Mouse (Mus musculus) layer of hippocampus, adult 18-20 months (tissue): ENCODE data around the gene Cnot6l. TPM values are rescaled to one million over a fixed set of nuclear protein-coding genes. Genes with fewer than 3 reads are reported as not detected.

ENCODE experiments used
- DNase-seq, 2 experiments: peaks; one replicate each; pipeline ENCODE4 v3.0.0; 2022; ENCODE audit warnings: low spot score in 2 of 2
- total RNA-seq, 2 experiments: library from RNA; stranded (reverse); gene quantifications; 2 replicates each; pipeline ENCODE4 v1.2.3; 2021

Cnot6l gene
- total RNA-seq, 2 experiments from 2014 or later, result 70.1 to 80.2 TPM

- DNase-seq, result peak; percentile 47 to 72
These were observed 2.2 kb downstream of the Cnot6l start for GRCm38 (mm10) chr5:96161578-96162398.

- no peak for DNase-seq
These were observed 2.8 kb downstream of the Cnot6l start for GRCm38 (mm10) chr5:96161263-96161577.

- peak; percentile 13 to 27 for DNase-seq
These were observed 3.3 kb downstream of the Cnot6l start for GRCm38 (mm10) chr5:96160467-96161262.

- DNase-seq, result no peak
These were observed 21.6 kb downstream of the Cnot6l start for GRCm38 (mm10) chr5:96142351-96142750.

GRCm38 (mm10) chr5:96130683-96131082 is 33.3 kb downstream of the Cnot6l start:
- no peak for DNase-seq

GRCm38 (mm10) chr5:96126856-96127255 is 37.1 kb downstream of the Cnot6l start:
- DNase-seq, result no peak

GRCm38 (mm10) chr5:96114943-96115342 is 49.0 kb downstream of the Cnot6l start:
- DNase-seq, result no peak

GRCm38 (mm10) chr5:96104644-96105043 is 59.3 kb downstream of the Cnot6l start:
- DNase-seq, result no peak

GRCm38 (mm10) chr5:96091468-96091867 is 72.5 kb downstream of the Cnot6l start:
- DNase-seq, result no peak

GRCm38 (mm10) chr5:96085324-96085723 is 78.6 kb downstream of the Cnot6l start:
- DNase-seq, result no peak

GRCm38 (mm10) chr5:96079026-96079425 is 84.9 kb downstream of the Cnot6l start:
- DNase-seq, result no peak

GRCm38 (mm10) chr5:96065591-96065990 is 98.4 kb downstream of the Cnot6l start:
- no peak for DNase-seq

GRCm38 (mm10) chr5:96042492-96042891 is 121.5 kb downstream of the Cnot6l start:
- no peak for DNase-seq

GRCm38 (mm10) chr5:96041507-96042104 is 122.4 kb downstream of the Cnot6l start:
- DNase-seq, result no peak

GRCm38 (mm10) chr5:96039188-96039840 is 124.7 kb downstream of the Cnot6l start:
- DNase-seq, result no peak

- no peak for DNase-seq
These were observed 126.3 kb downstream of the Cnot6l start for GRCm38 (mm10) chr5:96037684-96038121.

- DNase-seq, result peak in 1 of 2 experiments; percentile 57
These were observed 127.8 kb downstream of the Cnot6l start for GRCm38 (mm10) chr5:96036125-96036672.

GRCm38 (mm10) chr5:96034101-96034500 is 129.9 kb downstream of the Cnot6l start:
- no peak for DNase-seq

- DNase-seq, result peak; percentile 35 to 79
These were observed 134.2 kb downstream of the Cnot6l start for GRCm38 (mm10) chr5:96029821-96030220.
